Mouse (Mus musculus): Measurements from ENCODE around the gene Utrn. TPM values are rescaled to one million over a fixed set of nuclear protein-coding genes. Genes with fewer than 3 reads are reported as not detected.
"Not testable (repeated sequence)": the region's sequence is repeated elsewhere in the genome, so short reads cannot be mapped to it uniquely, and the experiment has no call there.

The Utrn gene
- total RNA-seq, 2 experiments from 2014 or later = 69.6 to 72.4 TPM

DNA sequence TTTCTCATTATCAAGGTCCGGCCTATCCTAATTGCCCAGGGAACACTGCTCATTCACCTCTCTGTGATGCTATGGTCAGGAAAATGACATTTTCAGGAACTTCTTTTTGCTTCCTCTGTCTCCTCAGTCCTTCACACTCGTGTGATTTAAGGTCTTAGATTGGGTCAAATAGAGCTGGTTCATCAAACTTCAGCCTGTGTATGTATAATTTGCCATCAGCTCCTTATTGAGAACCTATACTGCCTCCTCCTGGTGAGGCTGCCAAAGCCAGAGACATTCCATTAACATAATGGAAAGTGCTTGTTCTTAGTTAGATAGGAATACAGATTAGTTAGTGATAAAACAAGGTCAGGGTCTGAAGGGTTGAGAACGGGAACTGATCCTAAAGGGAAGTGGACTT is 253.4 kb downstream of the Utrn start:
- intact Hi-C loops (cut with DNase I) = no loop called here
- no peak for DNase-seq

DNA sequence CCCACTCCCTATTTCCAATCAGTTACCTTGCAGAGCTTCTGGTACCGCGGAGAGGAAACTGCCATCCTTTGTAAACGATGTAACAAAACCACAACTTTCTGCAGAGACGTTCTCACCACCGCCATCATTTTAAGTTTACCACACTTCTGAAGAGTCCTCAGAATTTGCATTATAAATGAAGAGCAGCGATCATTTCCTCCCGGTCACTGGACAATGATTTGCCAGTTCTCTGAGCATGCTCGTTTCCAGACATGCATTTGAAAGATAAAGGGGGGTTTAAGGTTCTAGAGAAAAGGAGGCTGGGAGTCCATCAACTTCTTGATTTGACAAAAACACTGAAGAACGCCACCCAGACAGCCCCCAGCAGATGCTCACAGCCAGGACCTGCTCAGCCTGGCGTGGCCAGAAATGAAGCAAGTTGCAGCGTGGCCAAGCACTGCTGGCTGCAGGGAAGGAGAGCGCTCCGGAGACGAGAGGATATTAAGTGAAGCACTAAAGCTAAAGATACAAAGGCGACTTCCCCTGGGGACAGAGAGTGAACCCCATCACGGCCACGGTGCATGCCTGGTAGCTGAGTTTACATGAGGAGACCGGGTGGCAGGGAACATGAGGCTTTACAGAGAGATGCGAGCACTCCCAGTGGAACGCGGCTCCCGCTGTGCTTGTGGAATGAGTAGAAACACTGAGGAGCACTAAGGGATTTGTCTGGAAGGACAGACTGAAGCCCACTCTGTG is 254.5 kb downstream of the Utrn start:
- no peak for DNase-seq
- intact Hi-C loops (cut with DNase I) = loop anchor here (5.0 kb wide), 4 partner anchors 397 to 1247 kb away; no protein-coding TSS in a partner anchor

- DNase-seq = peak; percentile 36 to 42
- intact Hi-C loops (cut with DNase I) = loop anchor here (5.0 kb wide), 4 partner anchors 395 to 1245 kb away; no protein-coding TSS in a partner anchor
These were observed 256.8 kb downstream of the Utrn start for GRCm38 (mm10) chr10:12612235-12612863.

DNA sequence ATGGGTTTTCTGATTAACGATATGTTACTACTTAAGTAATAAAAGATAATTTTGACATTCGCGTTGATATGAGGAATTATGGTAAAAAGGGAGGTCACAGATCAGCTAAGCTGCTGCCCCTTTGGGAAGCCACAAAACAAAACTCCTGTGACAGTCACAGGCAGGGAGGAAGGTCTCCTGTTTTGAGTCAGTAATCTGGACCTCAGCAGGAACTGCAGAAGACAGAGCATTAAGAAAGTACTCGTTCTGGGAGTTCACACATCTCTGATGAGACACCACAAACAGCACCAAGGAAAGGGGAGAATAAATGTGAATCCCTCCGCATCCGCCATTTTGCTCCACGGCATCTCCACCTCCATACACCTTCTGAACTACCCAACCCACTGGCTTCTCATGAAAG is 259.3 kb downstream of the Utrn start:
- no peak for DNase-seq
- intact Hi-C loops (cut with DNase I) = loop anchor here (5.0 kb wide), 4 partner anchors 393 to 1243 kb away; no protein-coding TSS in a partner anchor

- intact Hi-C loops (cut with DNase I) = no loop called here
These were observed 260.5 kb downstream of the Utrn start for GRCm38 (mm10) chr10:12608634-12609033.

DNA sequence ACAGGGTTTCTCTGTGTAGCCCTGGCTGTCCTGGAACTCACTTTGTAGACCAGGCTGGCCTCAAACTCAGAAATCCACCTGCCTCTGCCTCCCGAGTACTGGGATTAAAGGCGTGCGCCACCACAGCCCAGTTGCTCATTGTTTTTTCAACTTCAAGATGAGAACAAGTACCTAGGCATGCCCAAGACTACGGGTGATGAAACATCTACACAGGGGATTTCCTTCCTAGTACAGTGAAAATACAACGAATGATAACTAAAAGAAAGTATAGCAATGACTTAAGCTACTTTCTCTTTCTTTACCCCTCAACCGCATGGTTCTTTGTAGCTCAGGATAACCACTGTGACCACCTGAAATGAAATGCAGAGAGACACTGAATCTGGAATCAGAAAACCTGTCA is 262.0 kb downstream of the Utrn start:
- DNase-seq; intact Hi-C loops (cut with DNase I): not testable (repeated sequence)

More at GRCm38 (mm10) chr10:12608634-12609033, 260.5 kb downstream of the Utrn start:
- no peak for DNase-seq

- intact Hi-C loops (cut with DNase I) = no loop called here
- no peak for DNase-seq
These were observed 273.8 kb downstream of the Utrn start for GRCm38 (mm10) chr10:12595379-12595778.

GRCm38 (mm10) chr10:12594958-12595357 is 274.2 kb downstream of the Utrn start:
- no peak for DNase-seq
- intact Hi-C loops (cut with DNase I) = no loop called here

DNA sequence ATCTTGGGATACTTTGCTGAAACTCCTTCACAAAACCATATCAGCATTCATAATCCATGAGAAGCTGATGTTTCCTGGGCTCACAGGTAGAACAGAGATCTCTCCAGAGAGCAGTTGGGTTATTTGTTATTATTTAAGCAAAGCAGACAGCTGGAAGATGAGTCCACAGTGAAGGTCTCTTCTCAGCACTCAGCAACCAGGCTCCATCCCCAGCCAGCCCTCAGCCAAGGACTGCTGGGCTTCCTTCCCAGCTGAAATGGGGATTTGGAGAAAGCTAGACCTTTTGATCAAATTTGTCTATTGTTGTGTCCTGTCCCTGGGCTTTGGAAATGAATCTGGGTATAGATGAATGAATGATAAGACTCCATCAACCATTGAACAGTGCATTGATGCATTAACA is 276.1 kb downstream of the Utrn start:
- peak in 1 of 2 experiments; percentile 8 for DNase-seq
- intact Hi-C loops (cut with DNase I) = no loop called here

GRCm38 (mm10) chr10:12591946-12592345 is 277.2 kb downstream of the Utrn start:
- no peak for DNase-seq
- intact Hi-C loops (cut with DNase I) = no loop called here

DNA sequence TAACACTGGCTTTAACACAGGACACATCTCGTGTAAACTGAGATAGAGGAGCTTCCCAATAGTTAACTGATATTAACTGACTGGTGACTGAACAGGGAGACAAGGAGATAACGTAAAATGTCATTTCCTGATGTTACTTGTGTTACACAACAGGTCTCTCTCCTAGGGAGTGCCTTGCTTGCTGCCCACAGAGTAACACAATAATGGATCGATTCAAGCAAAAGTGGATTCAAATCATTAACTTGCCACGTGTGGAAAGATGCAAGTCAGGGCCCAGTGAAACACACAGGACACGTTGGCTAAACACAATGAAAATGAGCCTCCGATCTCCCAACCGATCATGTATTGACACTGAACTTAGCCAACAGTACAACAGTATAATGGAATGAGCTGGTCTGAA is 281.1 kb downstream of the Utrn start:
- no peak for DNase-seq
- intact Hi-C loops (cut with DNase I) = no loop called here

DNA sequence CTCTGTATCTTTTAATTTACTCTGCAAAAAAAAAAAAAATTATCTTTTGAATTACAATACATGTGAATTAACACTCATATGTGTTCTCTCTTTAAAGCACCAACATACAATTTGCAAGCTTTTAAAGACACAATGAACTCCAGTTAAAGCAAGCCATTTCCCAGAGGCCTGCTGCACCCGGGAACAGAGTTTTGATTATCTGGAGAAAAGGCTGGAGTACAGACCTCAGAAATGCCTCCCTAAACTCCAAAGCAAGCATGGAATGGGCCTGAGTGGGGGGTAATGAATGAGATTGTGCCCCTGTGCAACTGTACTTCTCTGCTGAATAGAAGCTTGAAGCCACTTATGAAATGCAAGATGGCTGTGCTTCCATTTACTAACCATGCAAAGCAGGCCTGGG is 281.8 kb downstream of the Utrn start:
- no peak for DNase-seq
- intact Hi-C loops (cut with DNase I) = no loop called here

GRCm38 (mm10) chr10:12586825-12587224 is 282.3 kb downstream of the Utrn start:
- intact Hi-C loops (cut with DNase I) = no loop called here
- no peak for DNase-seq

GRCm38 (mm10) chr10:12586200-12586599 is 283.0 kb downstream of the Utrn start:
- intact Hi-C loops (cut with DNase I) = no loop called here

GRCm38 (mm10) chr10:12583473-12583872 is 285.7 kb downstream of the Utrn start:
- no peak for DNase-seq
- intact Hi-C loops (cut with DNase I) = no loop called here

More at GRCm38 (mm10) chr10:12586200-12586599, 283.0 kb downstream of the Utrn start:
- DNase-seq = no peak

- DNase-seq = peak in 1 of 2 experiments; percentile 13
- intact Hi-C loops (cut with DNase I) = no loop called here
These were observed 290.1 kb downstream of the Utrn start for GRCm38 (mm10) chr10:12579048-12579447.

- DNase-seq = no peak
- intact Hi-C loops (cut with DNase I) = no loop called here
These were observed 293.2 kb downstream of the Utrn start for GRCm38 (mm10) chr10:12575849-12576435.

- no peak for DNase-seq
- intact Hi-C loops (cut with DNase I) = no loop called here
These were observed 294.4 kb downstream of the Utrn start for GRCm38 (mm10) chr10:12574760-12575159.

DNA sequence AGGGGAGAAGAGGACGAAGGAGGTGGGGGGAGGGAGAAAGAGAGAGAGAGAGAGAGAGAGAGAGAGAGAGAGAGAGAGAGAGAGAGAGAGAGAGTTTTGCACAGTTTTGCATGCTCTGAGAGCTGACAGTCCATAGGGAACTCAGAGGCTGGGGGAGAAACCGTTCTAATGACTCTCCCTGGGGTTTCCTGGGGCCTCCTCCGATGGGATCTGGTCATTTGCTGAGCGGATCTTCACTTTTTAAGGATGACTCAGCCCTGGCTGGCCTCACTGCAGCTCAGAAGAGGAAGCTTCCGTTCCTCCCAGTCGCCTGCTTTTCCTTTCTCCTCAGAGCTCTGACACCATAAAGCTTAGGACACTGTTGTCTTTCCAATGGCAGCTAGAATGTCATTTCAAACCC is 295.6 kb downstream of the Utrn start:
- peak; percentile 21 to 33 for DNase-seq

GRCm38 (mm10) chr10:12572759-12573158 is 296.4 kb downstream of the Utrn start:
- intact Hi-C loops (cut with DNase I) = no loop called here
- DNase-seq = no peak

More for the DNA sequence above, 295.6 kb downstream of the Utrn start:
- intact Hi-C loops (cut with DNase I) = no loop called here

- DNase-seq = no peak
- intact Hi-C loops (cut with DNase I) = no loop called here
These were observed 304.7 kb downstream of the Utrn start for GRCm38 (mm10) chr10:12564425-12564824.
